ENCODE assay signal across 16 mouse cellular contexts in genomic region chr11:75911962-75912361, GRCm38 (mm10). TPM values are rescaled to one million over a fixed set of nuclear protein-coding genes. Genes with fewer than 3 reads are reported as not detected.
A peak's percentile ranks its signal among the peaks of the same experiment; 100 is the strongest.
DNase-seq lines count a peak whose midpoint lies in the region; ATAC-seq and TF ChIP-seq lines count a peak whose summit lies in the region.
"Had no signal": no experiment of that assay in that cellular context is flagged by ENCODE, and none has a peak within 500 bp of the region (broad histone marks: within the 10 kb centered on the region; RNA-seq: fewer than 3 reads in every experiment).

No protein-coding gene starts in this region.

- no peak overlapping the region for H3K4me2 ChIP-seq in forebrain, postnatal 0 days (ENCODE audit: low read depth)
- H3K4me2 ChIP-seq in forebrain, embryonic 12.5 days, result no peak overlapping the region
- H3K4me2 ChIP-seq in stomach, postnatal 0 days (replicated peaks; ENCODE audit: low read depth), result no peak overlapping the region
- H3K4me2 ChIP-seq: forebrain, embryonic 13.5 days; limb, embryonic 15.5 days; midbrain, embryonic 15.5 days had no signal

- no peak for DNase-seq in forebrain, postnatal 0 days
- DNase-seq in left cerebral cortex, adult 2 months (ENCODE audit: extremely low spot score in 1 of 2, low spot score in 2 of 2), result no peak
- no peak for DNase-seq in left cerebral cortex, postnatal 14 days (ENCODE audit: low spot score in 2 of 2)
- peak; percentile 18 for DNase-seq in thymus, postnatal 14 days
- DNase-seq in thymus, postnatal 10 days (ENCODE audit: low spot score in 2 of 2), result no peak
- no peak for DNase-seq in stomach, postnatal 0 days (ENCODE audit: low spot score)
- no peak for DNase-seq in right cerebral cortex, adult 2 months (ENCODE audit: low spot score in 2 of 2)
- DNase-seq: cerebellum, postnatal 10 days; embryo, embryonic 11 days; right cerebral cortex, postnatal 25 days had no signal

- no peaks in the 10 kb centered on the region for H3K9me3 ChIP-seq in forebrain, postnatal 0 days (ENCODE audit: low read length)
- H3K9me3 ChIP-seq in forebrain, embryonic 12.5 days, result no peaks in the 10 kb centered on the region
- H3K9me3 ChIP-seq in stomach, postnatal 0 days (ENCODE audit: control insufficient read depth, low read length), result no peaks in the 10 kb centered on the region
- H3K9me3 ChIP-seq: limb, embryonic 15.5 days; midbrain, embryonic 15.5 days had no signal

- intact Hi-C loops in left cerebral cortex, adult 2 months (cut with DNase I), result no loop called here
- intact Hi-C loops in left cerebral cortex, postnatal 14 days (cut with DNase I), result loop anchor here (5.0 to 10.0 kb wide), 2 partner anchors 55 to 253 kb away; no protein-coding TSS in a partner anchor

- H3K4me1 ChIP-seq in forebrain, postnatal 0 days (ENCODE audit: insufficient read depth), result no peaks in the 10 kb centered on the region; the same call in 1 of the 2 replicates
- no peaks in the 10 kb centered on the region for H3K4me1 ChIP-seq in forebrain, embryonic 12.5 days
- H3K4me1 ChIP-seq in stomach, postnatal 0 days (replicated peaks; ENCODE audit: control insufficient read depth, insufficient read depth), result no peaks in the 10 kb centered on the region
- H3K4me1 ChIP-seq: limb, embryonic 15.5 days had no signal

- TF ChIP-seq EP300 in stomach, postnatal 0 days (optimal IDR thresholded peaks at IDR 0.05), result no peak

- no peak overlapping the region for H3K4me3 ChIP-seq in forebrain, postnatal 0 days (ENCODE audit: low read depth, low read length)
- H3K4me3 ChIP-seq in forebrain, embryonic 12.5 days (replicated peaks), result no peak overlapping the region
- H3K4me3 ChIP-seq in left cerebral cortex, adult 2 months, result no peak overlapping the region
- H3K4me3 ChIP-seq in stomach, postnatal 0 days (ENCODE audit: low read depth, low read length), result no peak overlapping the region
- H3K4me3 ChIP-seq: forebrain, embryonic 13.5 days; heart, embryonic 10.5 days; limb, embryonic 15.5 days; midbrain, embryonic 15.5 days had no signal

- H3K27ac ChIP-seq in forebrain, postnatal 0 days (ENCODE audit: low read depth, low read length), result no peak overlapping the region
- H3K27ac ChIP-seq in forebrain, embryonic 12.5 days, result no peak overlapping the region
- H3K27ac ChIP-seq in left cerebral cortex, adult 2 months, result no peak overlapping the region
- H3K27ac ChIP-seq in stomach, postnatal 0 days (replicated peaks), result no peak overlapping the region
- H3K27ac ChIP-seq: forebrain, embryonic 13.5 days; heart, embryonic 10.5 days; limb, embryonic 15.5 days; macrophage; midbrain, embryonic 15.5 days had no signal

- no peak overlapping the region for H3K9ac ChIP-seq in forebrain, postnatal 0 days
- H3K9ac ChIP-seq in forebrain, embryonic 12.5 days, result no peak overlapping the region
- no peak overlapping the region for H3K9ac ChIP-seq in stomach, postnatal 0 days (ENCODE audit: low read length)
- H3K9ac ChIP-seq: forebrain, embryonic 13.5 days; limb, embryonic 15.5 days; midbrain, embryonic 15.5 days had no signal

- no peaks in the 10 kb centered on the region for H3K27me3 ChIP-seq in forebrain, postnatal 0 days (ENCODE audit: insufficient read depth, low read length)
- 0 out of 2 replicates have a peak, but pooled peaks cover 6% of the 10 kb centered on the region for H3K27me3 ChIP-seq in forebrain, embryonic 12.5 days
- H3K27me3 ChIP-seq in stomach, postnatal 0 days (ENCODE audit: control insufficient read depth, insufficient read depth, low read length), result no peaks in the 10 kb centered on the region
- H3K27me3 ChIP-seq: forebrain, embryonic 13.5 days; limb, embryonic 15.5 days; midbrain, embryonic 15.5 days had no signal

- no peak for ATAC-seq in forebrain, postnatal 0 days
- no peak for ATAC-seq in forebrain, embryonic 12.5 days (ENCODE audit: low FRiP score)
- no peak for ATAC-seq in stomach, postnatal 0 days (ENCODE audit: low FRiP score, low TSS enrichment)
- ATAC-seq: forebrain, embryonic 13.5 days; midbrain, embryonic 15.5 days had no signal

- TF ChIP-seq CTCF in forebrain, postnatal 0 days (IDR thresholded peaks at IDR 0.05; ENCODE audit: low read depth), result peak; percentile 25
- peak; percentile 36 for TF ChIP-seq CTCF in left cerebral cortex, adult 2 months (IDR thresholded peaks at IDR 0.05)
- peak; percentile 54 for TF ChIP-seq CTCF in stomach, postnatal 0 days (IDR thresholded peaks at IDR 0.05; ENCODE audit: low read depth)

- no peaks in the 10 kb centered on the region for H3K36me3 ChIP-seq in forebrain, postnatal 0 days (ENCODE audit: insufficient read depth)
- H3K36me3 ChIP-seq in forebrain, embryonic 12.5 days (replicated peaks), result no peaks in the 10 kb centered on the region
- no peaks in the 10 kb centered on the region for H3K36me3 ChIP-seq in stomach, postnatal 0 days (ENCODE audit: control insufficient read depth, insufficient read depth, low read length)
- H3K36me3 ChIP-seq: limb, embryonic 15.5 days; midbrain, embryonic 15.5 days had no signal

- WGBS in forebrain, postnatal 0 days, result 98% methylated on average over 1 of the region's 1 CpGs
- WGBS in forebrain, embryonic 12.5 days, result 98% methylated on average over 1 of the region's 1 CpGs
- WGBS in stomach, postnatal 0 days, result 92% methylated on average over 1 of the region's 1 CpGs

RNA-seq across cellular contexts. Expression of gene Rph3al, which starts 26.3 kb away (rescaled TPM):
- total RNA-seq in forebrain, postnatal 0 days (2014; rRNA removed), result 1.4 and 1.9 TPM in 2 replicates
- polyA plus RNA-seq in forebrain, postnatal 0 days (2015; fragmentation: Nextera tagmentation; extraction: Ambion mirVana), result 1.5 and 2.4 TPM in 2 replicates
- 1.1 and 1.7 TPM in 2 replicates for polyA plus RNA-seq in forebrain, embryonic 12.5 days (2016; fragmentation: Nextera tagmentation; extraction: Ambion mirVana)
- 1 to 10 TPM; 2.3 to 2.7 TPM for total RNA-seq in left cerebral cortex, adult 2 months (2021)
- 1 to 10 TPM; 2.9 to 3.4 TPM for total RNA-seq in left cerebral cortex, postnatal 14 days (2021)
- 11.2 and 11.7 TPM in 2 replicates for polyA plus RNA-seq in stomach, postnatal 0 days (2015; fragmentation: Nextera tagmentation; extraction: Ambion mirVana)
- polyA plus RNA-seq: macrophage had no signal
